Mouse (Mus musculus): Measurements from ENCODE around the gene Rnd2. TPM values are rescaled to one million over a fixed set of nuclear protein-coding genes. Genes with fewer than 3 reads are reported as not detected.

Gene Rnd2
- polyA plus RNA-seq, 1 experiment from 2014 or later: 7.4 TPM

DNA sequence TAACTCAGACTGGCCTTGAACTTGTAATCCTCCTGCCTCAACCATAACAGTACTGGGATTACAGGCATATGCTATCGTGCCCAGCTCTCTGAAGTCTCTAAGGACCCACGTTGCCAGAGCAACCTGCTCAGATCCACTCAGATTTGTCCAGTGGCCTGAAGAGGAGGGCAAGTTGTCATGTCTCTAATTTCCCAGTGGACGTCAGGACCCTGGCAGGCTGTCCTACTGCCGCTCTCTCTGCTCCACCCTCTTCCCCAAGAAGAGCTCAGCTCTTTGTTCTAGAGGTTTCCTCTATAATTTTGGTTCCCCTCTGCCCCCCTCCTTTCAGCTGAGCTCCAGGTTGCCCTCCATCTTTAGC is 12.4 kb downstream of the Rnd2 start:
- Histone ChIP-seq H3K36me3 (ENCODE audit: control insufficient read depth, insufficient read depth, low read length) (no peaks in the 10 kb centered on the region), H3K9ac (ENCODE audit: low read depth, low read length) (no peak overlapping the region), H3K4me2 (ENCODE audit: low read depth, low read length) (no peak overlapping the region), H3K4me3 (ENCODE audit: low read depth, low read length) (no peak overlapping the region), H3K27ac (replicated peaks; ENCODE audit: low read depth, low read length) (no peak overlapping the region), H3K4me1 (ENCODE audit: control insufficient read depth, insufficient read depth, low read length) (0 out of 2 replicates have a peak, but pooled peaks cover 4% of the 10 kb centered on the region), H3K27me3 (replicated peaks; ENCODE audit: control insufficient read depth, insufficient read depth, low read length) (no peaks in the 10 kb centered on the region), H3K9me3 (ENCODE audit: control insufficient read depth, low read length) (no peaks in the 10 kb centered on the region)
- ATAC-seq (ENCODE audit: low read depth) (peak; percentile 53; the same call in 1 of the 2 replicates), DNase-seq (ENCODE audit: low spot score) (no peak)
- WGBS: 33% methylated on average over 4 of the region's 4 CpGs

DNA sequence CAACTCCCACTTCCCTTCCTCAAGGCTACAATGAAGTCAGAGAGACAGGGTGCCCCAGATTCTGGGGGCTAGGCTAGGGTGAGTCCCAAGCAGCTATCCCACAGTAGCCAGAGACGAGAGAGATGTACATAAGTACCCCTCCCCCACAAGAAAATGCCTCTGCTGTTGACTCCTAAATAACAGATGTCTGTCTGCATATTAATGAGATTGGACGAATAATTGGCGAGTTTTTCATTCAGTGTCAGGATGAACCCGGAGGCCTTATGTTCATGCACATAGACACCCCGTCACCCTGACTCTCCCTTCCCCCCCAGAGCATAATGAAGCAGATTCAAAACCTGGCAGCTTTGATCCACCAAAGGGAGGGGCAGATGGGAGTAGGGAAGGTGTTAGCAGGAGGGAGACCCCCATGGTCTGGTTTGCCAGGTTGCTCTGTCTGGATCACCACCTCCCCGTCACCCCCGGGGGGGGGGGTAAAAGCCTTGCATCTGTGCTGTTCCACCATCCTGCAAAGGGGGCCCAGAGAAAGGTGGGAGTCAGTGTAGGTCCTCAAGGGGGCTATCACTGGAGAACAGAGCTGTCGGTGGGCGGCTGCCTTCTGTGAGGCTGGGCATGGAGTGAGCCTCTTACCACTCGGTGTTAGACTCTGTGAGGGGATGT is 12.9 kb downstream of the Rnd2 start:
- Histone ChIP-seq H3K9ac (ENCODE audit: low read depth, low read length) (no peak overlapping the region), H3K4me2 (ENCODE audit: low read depth, low read length) (no peak overlapping the region), H3K4me3 (ENCODE audit: low read depth, low read length) (no peak overlapping the region), H3K9me3 (ENCODE audit: control insufficient read depth, low read length) (no peaks in the 10 kb centered on the region), H3K4me1 (ENCODE audit: control insufficient read depth, insufficient read depth, low read length) (0 out of 2 replicates have a peak, but pooled peaks cover 4% of the 10 kb centered on the region), H3K36me3 (ENCODE audit: control insufficient read depth, insufficient read depth, low read length) (no peaks in the 10 kb centered on the region), H3K27me3 (replicated peaks; ENCODE audit: control insufficient read depth, insufficient read depth, low read length) (no peaks in the 10 kb centered on the region), H3K27ac (replicated peaks; ENCODE audit: low read depth, low read length) (no peak overlapping the region)
- peak; percentile 35; the same call in 1 of the 2 replicates for ATAC-seq (ENCODE audit: low read depth)
- 53% methylated on average over 10 of the region's 10 CpGs for WGBS
- DNase-seq (ENCODE audit: low spot score): peak; percentile 35

DNA sequence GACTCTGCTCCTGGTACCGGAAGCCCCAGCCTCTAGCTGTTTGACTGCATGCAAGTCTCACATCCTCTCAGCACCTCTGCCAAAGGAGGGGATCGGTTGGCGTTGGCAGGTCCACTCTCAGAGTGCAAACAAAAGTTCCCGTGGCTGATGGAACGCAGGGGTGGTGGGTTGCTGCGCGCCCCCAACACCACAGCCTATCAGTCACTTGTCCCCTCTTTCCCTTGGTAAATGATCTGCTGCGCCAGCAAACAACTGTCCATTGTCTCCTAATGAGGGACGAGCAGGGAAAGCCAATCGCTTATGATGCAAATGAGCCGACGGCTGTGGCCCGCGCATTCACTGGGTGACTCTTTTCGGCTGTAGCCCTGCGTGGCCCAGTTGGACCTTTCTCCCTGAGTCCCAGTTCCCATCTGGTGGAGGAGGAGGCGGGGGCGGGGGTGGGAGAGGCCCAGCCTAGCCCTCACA is 14.4 kb downstream of the Rnd2 start:
- no peaks in the 10 kb centered on the region for H3K36me3 ChIP-seq (ENCODE audit: control insufficient read depth, insufficient read depth, low read length)
- no peak overlapping the region for H3K9ac ChIP-seq (ENCODE audit: low read depth, low read length)
- ATAC-seq (ENCODE audit: low read depth) (peak; percentile 47; the same call in 1 of the 2 replicates), DNase-seq (ENCODE audit: low spot score) (peak; percentile 58)
- no peaks in the 10 kb centered on the region for H3K27me3 ChIP-seq (replicated peaks; ENCODE audit: control insufficient read depth, insufficient read depth, low read length)
- peak overlapping the region; percentile 38 for H3K4me2 ChIP-seq (ENCODE audit: low read depth, low read length)
- WGBS: 11% methylated on average over 16 of the region's 18 CpGs
- 0 out of 2 replicates have a peak, but pooled peaks cover 4% of the 10 kb centered on the region for H3K4me1 ChIP-seq (ENCODE audit: control insufficient read depth, insufficient read depth, low read length)
- H3K27ac ChIP-seq (replicated peaks; ENCODE audit: low read depth, low read length): no peak overlapping the region
- H3K4me3 ChIP-seq (ENCODE audit: low read depth, low read length): no peak overlapping the region
- no peaks in the 10 kb centered on the region for H3K9me3 ChIP-seq (ENCODE audit: control insufficient read depth, low read length)

DNA sequence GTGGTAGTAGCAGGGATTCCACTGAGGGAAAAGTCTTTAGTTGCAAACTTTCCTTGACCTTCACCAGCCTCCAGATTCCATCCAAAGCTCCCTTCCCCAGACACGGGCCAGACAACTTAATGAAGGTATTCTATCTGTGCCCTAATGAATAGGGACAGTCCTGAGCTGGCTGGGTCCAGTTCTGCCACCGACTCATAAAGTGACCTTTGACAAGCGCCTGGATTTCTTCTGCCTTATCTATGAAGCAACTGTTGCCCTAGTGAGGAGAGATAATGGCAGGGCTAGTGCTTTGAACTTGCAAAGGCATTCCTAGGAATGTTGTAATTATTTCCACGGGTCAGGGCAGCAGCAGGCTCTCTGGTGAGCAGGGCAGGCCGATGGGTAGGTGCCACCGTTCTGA is 16.1 kb downstream of the Rnd2 start:
- Histone ChIP-seq H3K4me1 (ENCODE audit: control insufficient read depth, insufficient read depth, low read length) (0 out of 2 replicates have a peak, but pooled peaks cover 4% of the 10 kb centered on the region), H3K9ac (ENCODE audit: low read depth, low read length) (no peak overlapping the region), H3K27ac (replicated peaks; ENCODE audit: low read depth, low read length) (no peak overlapping the region), H3K27me3 (replicated peaks; ENCODE audit: control insufficient read depth, insufficient read depth, low read length) (no peaks in the 10 kb centered on the region), H3K4me2 (ENCODE audit: low read depth, low read length) (no peak overlapping the region), H3K36me3 (ENCODE audit: control insufficient read depth, insufficient read depth, low read length) (no peaks in the 10 kb centered on the region), H3K4me3 (ENCODE audit: low read depth, low read length) (no peak overlapping the region), H3K9me3 (ENCODE audit: control insufficient read depth, low read length) (no peaks in the 10 kb centered on the region)
- DNase-seq (ENCODE audit: low spot score) (no peak), ATAC-seq (ENCODE audit: low read depth) (no peak)
- WGBS: 60% methylated on average over 6 of the region's 6 CpGs

DNA sequence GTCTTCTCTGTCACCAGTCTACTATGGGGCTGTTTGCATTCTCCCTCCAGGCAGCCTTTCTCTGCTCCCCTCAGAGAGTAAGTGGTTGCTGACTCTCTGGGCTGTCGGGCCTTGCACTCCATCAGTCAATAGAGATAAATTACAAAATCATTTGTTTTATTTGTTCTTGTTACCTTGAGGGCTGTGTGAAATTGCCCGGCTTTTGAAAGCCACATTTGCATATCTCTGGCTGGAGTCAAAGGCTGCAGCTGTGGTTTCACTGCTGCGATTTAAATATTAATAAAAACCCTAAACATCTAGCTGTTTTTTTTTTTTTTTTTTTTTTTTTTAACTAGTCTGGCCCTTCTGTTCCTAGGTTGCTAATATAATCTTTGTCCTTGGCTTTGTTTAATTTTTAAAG is 19.0 kb downstream of the Rnd2 start:
- Histone ChIP-seq H3K36me3 (ENCODE audit: control insufficient read depth, insufficient read depth, low read length) (peaks cover 15% of the 10 kb centered on the region; the same call in 1 of the 2 replicates), H3K27me3 (replicated peaks; ENCODE audit: control insufficient read depth, insufficient read depth, low read length) (no peaks in the 10 kb centered on the region), H3K4me3 (ENCODE audit: low read depth, low read length) (no peak overlapping the region), H3K4me1 (ENCODE audit: control insufficient read depth, insufficient read depth, low read length) (0 out of 2 replicates have a peak, but pooled peaks cover 4% of the 10 kb centered on the region), H3K4me2 (ENCODE audit: low read depth, low read length) (no peak overlapping the region), H3K27ac (replicated peaks; ENCODE audit: low read depth, low read length) (no peak overlapping the region), H3K9me3 (ENCODE audit: control insufficient read depth, low read length) (no peaks in the 10 kb centered on the region), H3K9ac (ENCODE audit: low read depth, low read length) (no peak overlapping the region)
- DNase-seq (ENCODE audit: low spot score) (no peak), ATAC-seq (ENCODE audit: low read depth) (no peak)
- 43% methylated on average over 3 of the region's 3 CpGs for WGBS

DNA sequence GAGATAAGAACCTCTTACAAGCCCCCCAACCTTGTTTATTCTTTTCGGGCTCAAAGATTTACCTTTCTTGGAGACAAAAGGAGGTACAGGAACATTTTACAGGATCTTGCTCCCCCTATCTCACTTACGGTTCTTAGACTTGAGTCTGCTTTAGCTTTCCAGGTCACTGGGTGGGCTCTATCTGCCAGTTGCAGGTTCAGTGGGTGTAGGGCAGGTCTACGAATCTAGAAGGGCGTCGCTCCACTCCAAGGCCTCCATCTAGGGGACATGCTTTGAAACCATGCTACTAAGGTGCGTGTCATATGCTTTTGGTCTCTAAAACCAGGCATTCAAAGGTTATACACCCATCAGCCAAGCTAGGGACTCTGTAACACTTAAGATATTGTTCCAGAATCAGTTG is 19.4 kb downstream of the Rnd2 start:
- no peak overlapping the region for H3K27ac ChIP-seq (replicated peaks; ENCODE audit: low read depth, low read length)
- 0 out of 2 replicates have a peak, but pooled peaks cover under 1% of the 10 kb centered on the region for H3K4me1 ChIP-seq (ENCODE audit: control insufficient read depth, insufficient read depth, low read length)
- H3K27me3 ChIP-seq (replicated peaks; ENCODE audit: control insufficient read depth, insufficient read depth, low read length): no peaks in the 10 kb centered on the region
- peaks cover 17% of the 10 kb centered on the region; the same call in 1 of the 2 replicates for H3K36me3 ChIP-seq (ENCODE audit: control insufficient read depth, insufficient read depth, low read length)
- no peaks in the 10 kb centered on the region for H3K9me3 ChIP-seq (ENCODE audit: control insufficient read depth, low read length)
- H3K4me3 ChIP-seq (ENCODE audit: low read depth, low read length): no peak overlapping the region
- ATAC-seq (ENCODE audit: low read depth): no peak
- no peak overlapping the region for H3K9ac ChIP-seq (ENCODE audit: low read depth, low read length)
- 87% methylated on average over 6 of the region's 6 CpGs for WGBS
- no peak overlapping the region for H3K4me2 ChIP-seq (ENCODE audit: low read depth, low read length)
- no peak for DNase-seq (ENCODE audit: low spot score)

DNA sequence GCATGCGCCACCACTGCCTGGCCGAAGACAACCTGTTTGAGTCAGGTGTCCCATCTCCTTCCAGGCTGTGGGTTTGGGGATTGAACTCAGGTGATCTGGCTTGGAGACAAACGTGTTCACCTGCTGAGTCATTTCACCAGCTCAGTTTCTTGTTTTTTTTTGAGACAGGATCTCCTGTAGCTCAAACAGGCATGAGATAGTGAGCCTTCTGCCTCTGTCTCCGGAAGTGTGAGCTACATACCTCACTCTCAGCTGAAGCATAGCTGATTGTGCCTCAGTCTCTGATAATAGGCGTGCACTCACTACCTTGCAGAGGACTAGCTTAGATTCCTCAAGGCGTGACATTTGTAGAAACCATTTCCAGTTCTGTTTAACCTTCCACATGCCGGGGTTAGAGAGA is 20.0 kb downstream of the Rnd2 start:
- no peaks in the 10 kb centered on the region for H3K4me1 ChIP-seq (ENCODE audit: control insufficient read depth, insufficient read depth, low read length)
- peaks cover 23% of the 10 kb centered on the region; the same call in 1 of the 2 replicates for H3K36me3 ChIP-seq (ENCODE audit: control insufficient read depth, insufficient read depth, low read length)
- ATAC-seq (ENCODE audit: low read depth) (no peak), DNase-seq (ENCODE audit: low spot score) (no peak)
- H3K4me3 ChIP-seq (ENCODE audit: low read depth, low read length): no peak overlapping the region
- no peak overlapping the region for H3K9ac ChIP-seq (ENCODE audit: low read depth, low read length)
- H3K9me3 ChIP-seq (ENCODE audit: control insufficient read depth, low read length): no peaks in the 10 kb centered on the region
- H3K27ac ChIP-seq (replicated peaks; ENCODE audit: low read depth, low read length): no peak overlapping the region
- H3K4me2 ChIP-seq (ENCODE audit: low read depth, low read length): no peak overlapping the region
- no peaks in the 10 kb centered on the region for H3K27me3 ChIP-seq (replicated peaks; ENCODE audit: control insufficient read depth, insufficient read depth, low read length)
- WGBS: 81% methylated on average over 7 of the region's 7 CpGs

DNA sequence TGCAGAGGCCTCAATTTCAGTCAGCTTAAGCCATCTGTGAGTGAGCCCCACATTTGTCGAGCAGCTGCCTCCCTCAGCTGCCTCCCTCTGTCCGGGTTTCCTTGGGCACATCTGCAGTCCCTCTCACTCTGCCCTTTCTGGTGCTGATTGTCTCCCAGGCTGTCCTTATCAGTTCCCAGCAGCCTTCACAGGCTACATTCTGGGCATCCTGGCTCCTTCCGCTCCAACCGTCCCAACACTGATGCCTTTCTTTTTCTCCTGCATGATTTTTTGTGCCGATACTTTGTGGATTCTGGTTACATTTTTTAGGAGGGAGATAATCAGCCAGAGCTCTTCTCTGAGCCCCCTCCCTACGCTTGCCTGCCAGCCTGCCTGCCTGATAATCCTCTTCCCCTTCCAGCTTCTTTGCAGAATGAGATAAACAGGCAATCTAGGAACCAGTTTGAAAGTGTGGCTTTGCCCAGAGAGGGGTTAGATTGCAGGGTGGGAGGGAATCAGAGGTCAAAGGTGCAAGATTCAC is 20.8 kb downstream of the Rnd2 start:
- DNase-seq (ENCODE audit: low spot score): peak; percentile 41
- no peak overlapping the region for H3K4me2 ChIP-seq (ENCODE audit: low read depth, low read length)

More for the DNA sequence above, 20.8 kb downstream of the Rnd2 start:
- ATAC-seq (ENCODE audit: low read depth): no peak; the same call in 1 of the 2 replicates
- Histone ChIP-seq H3K4me1 (ENCODE audit: control insufficient read depth, insufficient read depth, low read length) (no peaks in the 10 kb centered on the region), H3K9me3 (ENCODE audit: control insufficient read depth, low read length) (no peaks in the 10 kb centered on the region), H3K27me3 (replicated peaks; ENCODE audit: control insufficient read depth, insufficient read depth, low read length) (no peaks in the 10 kb centered on the region), H3K27ac (replicated peaks; ENCODE audit: low read depth, low read length) (no peak overlapping the region), H3K36me3 (ENCODE audit: control insufficient read depth, insufficient read depth, low read length) (peaks cover 26% of the 10 kb centered on the region; the same call in 1 of the 2 replicates), H3K4me3 (ENCODE audit: low read depth, low read length) (no peak overlapping the region), H3K9ac (ENCODE audit: low read depth, low read length) (no peak overlapping the region)
- 50% methylated on average over 6 of the region's 6 CpGs for WGBS
